Comparison of ENCODE assay signal across 28 mouse cellular contexts in the genomic region with DNA sequence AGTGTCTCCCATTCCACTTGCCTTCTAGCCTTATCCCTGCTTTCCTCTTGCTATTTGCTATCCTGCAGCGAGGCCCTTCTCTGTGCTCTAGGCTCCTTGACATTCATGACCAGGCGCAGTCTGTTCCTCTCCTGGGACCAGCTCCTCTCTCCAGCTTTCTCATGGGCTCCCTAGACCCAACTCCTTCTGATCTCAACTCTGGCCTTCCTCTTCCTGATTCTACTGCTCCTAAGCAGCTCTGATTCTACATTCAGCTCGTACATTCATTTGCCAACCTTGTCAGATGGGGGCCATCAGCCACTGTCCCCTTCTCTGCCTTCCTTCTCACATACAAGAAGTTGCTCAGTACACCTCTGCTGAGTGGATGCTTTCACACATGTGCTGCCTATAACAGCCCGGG.
"Had no signal": no experiment of that assay in that cellular context is flagged by ENCODE, and none has a peak within 500 bp of the region (broad histone marks: within the 10 kb centered on the region; RNA-seq: fewer than 3 reads in every experiment).

No protein-coding gene starts in this region.

- H3K4me1 ChIP-seq: limb, embryonic 10.5 days; limb, embryonic 12.5 days; limb, embryonic 13.5 days; limb, embryonic 15.5 days; liver, embryonic 12.5 days; liver, embryonic 13.5 days; liver, embryonic 15.5 days; lung, embryonic 15.5 days; megakaryocyte, embryonic 14.5 days; midbrain, embryonic 10.5 days; midbrain, embryonic 12.5 days; midbrain, embryonic 13.5 days; midbrain, embryonic 15.5 days; neural tube, embryonic 12.5 days had no signal

- DNase-seq: left cerebral cortex, postnatal 4 days; liver; liver, embryonic 13.5 days; liver, postnatal 0 days; lung, adult 18-20 months; lung, adult 2 months; lung, embryonic 14.5 days; lung, postnatal 10 days; lung, postnatal 14 days; lung, postnatal 36 days; lung, postnatal 4 days; midbrain, embryonic 14.5 days had no signal

- H3K9me3 ChIP-seq: limb, embryonic 10.5 days; limb, embryonic 12.5 days; limb, embryonic 13.5 days; limb, embryonic 15.5 days; liver, embryonic 12.5 days; liver, embryonic 13.5 days; liver, embryonic 15.5 days; lung, embryonic 15.5 days; midbrain, embryonic 10.5 days; midbrain, embryonic 12.5 days; midbrain, embryonic 13.5 days; midbrain, embryonic 15.5 days; neural tube, embryonic 12.5 days had no signal

- H3K27me3 ChIP-seq: limb, embryonic 12.5 days; limb, embryonic 13.5 days; limb, embryonic 15.5 days; liver, embryonic 12.5 days; liver, embryonic 13.5 days; liver, embryonic 15.5 days; lung, embryonic 15.5 days; megakaryocyte, embryonic 14.5 days; midbrain, embryonic 12.5 days; midbrain, embryonic 13.5 days; midbrain, embryonic 15.5 days; neural tube, embryonic 12.5 days had no signal

- H3K4me3 ChIP-seq: limb, embryonic 10.5 days; limb, embryonic 12.5 days; limb, embryonic 13.5 days; limb, embryonic 15.5 days; liver, embryonic 12.5 days; liver, embryonic 13.5 days; liver, embryonic 15.5 days; lung, embryonic 15.5 days; megakaryocyte, embryonic 14.5 days; midbrain, embryonic 10.5 days; midbrain, embryonic 12.5 days; midbrain, embryonic 13.5 days; midbrain, embryonic 15.5 days; myocyte; neural tube, embryonic 12.5 days had no signal

- H3K27ac ChIP-seq: limb, embryonic 10.5 days; limb, embryonic 12.5 days; limb, embryonic 13.5 days; limb, embryonic 15.5 days; liver, embryonic 12.5 days; liver, embryonic 13.5 days; liver, embryonic 14.5 days; liver, embryonic 15.5 days; lung, embryonic 15.5 days; macrophage; midbrain, embryonic 10.5 days; midbrain, embryonic 12.5 days; midbrain, embryonic 13.5 days; midbrain, embryonic 15.5 days; neural tube, embryonic 12.5 days had no signal

- H3K36me3 ChIP-seq: limb, embryonic 10.5 days; limb, embryonic 12.5 days; limb, embryonic 13.5 days; limb, embryonic 15.5 days; liver, embryonic 12.5 days; liver, embryonic 13.5 days; liver, embryonic 15.5 days; lung, embryonic 15.5 days; midbrain, embryonic 10.5 days; midbrain, embryonic 12.5 days; midbrain, embryonic 13.5 days; midbrain, embryonic 15.5 days; neural tube, embryonic 12.5 days had no signal
